Mouse (Mus musculus) spleen, adult 2 months (tissue): ENCODE results near the gene Kcmf1.

ENCODE experiments used
- CTCF ChIP-seq: fragments of 200-500 bp; IDR thresholded peaks from 2 replicates; pipeline ENCODE4 v1.5.1; 2011; ENCODE audit warnings: mild to moderate bottlenecking, inconsistent platforms; ENCODE audit not compliant: insufficient read depth, insufficient read length, insufficient replicate concordance; ENCODE audit errors: extremely low read depth
- POLR2A ChIP-seq: fragments of 200-500 bp; IDR thresholded peaks from 2 replicates; pipeline ENCODE4 v1.6.1; 2011; ENCODE audit warnings: low read depth, low read length, inconsistent platforms

GRCm38 (mm10) chr6:72902254-72902990 is 2.6 kb upstream of the Kcmf1 start:
- TF ChIP-seq POLR2A = no peak
- TF ChIP-seq CTCF = no peak
